Mouse (Mus musculus) right cerebral cortex, postnatal 25 days (tissue): ENCODE data around the gene Igfn1.

ENCODE experiments used
- DNase-seq: peaks from one replicate; pipeline ENCODE4 v3.0.0; 2022

The Igfn1 gene

DNA sequence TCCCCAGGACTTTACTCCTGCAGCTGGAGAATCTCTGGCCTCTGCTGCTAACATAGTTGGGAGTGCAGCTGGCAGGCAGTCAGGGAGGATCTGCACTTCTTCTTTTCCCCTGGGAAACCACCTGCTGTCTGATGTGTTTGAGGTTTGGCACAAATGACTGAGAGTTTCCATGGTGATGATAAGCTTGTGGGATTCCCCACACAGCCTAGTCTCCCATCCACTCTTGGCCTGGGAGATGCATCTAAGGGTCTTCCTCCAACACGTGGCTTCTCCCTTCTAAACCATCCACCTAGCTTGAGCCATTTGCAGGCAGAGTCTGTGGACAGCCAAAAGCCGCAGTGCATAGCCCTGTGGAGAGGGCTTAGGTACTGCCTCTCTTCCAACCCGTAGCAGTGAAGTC is 76.3 kb downstream of the Igfn1 start:
- DNase-seq = peak; percentile 41

DNA sequence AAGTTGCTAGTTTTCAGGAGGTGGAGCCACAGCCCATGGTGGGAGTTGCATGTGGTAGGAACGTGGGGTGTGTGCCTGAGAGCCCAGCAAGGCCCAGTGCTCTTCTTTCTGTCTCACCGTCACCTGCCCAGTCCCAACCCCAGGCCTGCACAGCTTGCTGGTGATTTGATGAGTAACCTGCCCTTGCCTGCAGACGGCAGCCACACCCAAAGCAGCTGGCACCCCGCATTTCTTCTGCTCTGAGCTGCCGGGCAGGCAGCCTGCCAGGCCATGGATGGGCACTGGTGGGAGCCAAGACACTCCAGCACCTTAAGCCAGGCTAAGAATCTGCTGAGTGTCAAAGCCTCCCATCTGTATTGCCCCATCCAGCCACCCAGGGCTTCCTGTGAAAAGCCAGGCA is 80.3 kb downstream of the Igfn1 start:
- DNase-seq = no peak

DNA sequence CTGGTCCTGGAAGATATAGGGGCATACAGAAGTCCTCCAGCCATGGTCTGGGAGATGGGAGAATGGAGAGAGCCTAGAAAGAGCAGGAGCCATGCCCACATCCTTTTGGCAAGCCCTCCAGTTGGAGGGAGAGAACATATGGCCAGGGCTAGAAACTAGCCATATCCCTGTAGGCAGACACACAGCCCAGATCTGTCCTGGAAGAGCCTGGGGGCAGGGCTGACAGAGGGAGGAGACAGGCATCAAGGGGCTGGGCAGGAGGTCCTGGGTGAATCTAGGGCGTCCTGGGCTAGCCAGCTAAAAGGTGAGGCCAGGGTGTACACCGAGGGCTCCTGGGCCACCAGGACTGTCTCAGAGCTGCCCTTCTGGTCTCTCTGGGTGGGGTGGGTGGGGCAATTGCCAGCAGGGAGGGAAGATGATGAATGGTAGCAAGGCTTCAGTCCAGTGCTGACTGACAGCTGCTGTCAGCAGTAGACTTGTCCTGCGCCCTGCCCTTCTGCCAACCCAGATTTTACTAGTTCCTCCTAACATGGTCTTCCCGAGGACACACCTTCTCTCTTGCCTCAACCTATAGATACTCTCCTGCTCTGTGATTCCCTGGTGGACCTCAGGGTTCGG is 81.7 kb downstream of the Igfn1 start:
- DNase-seq = no peak

DNA sequence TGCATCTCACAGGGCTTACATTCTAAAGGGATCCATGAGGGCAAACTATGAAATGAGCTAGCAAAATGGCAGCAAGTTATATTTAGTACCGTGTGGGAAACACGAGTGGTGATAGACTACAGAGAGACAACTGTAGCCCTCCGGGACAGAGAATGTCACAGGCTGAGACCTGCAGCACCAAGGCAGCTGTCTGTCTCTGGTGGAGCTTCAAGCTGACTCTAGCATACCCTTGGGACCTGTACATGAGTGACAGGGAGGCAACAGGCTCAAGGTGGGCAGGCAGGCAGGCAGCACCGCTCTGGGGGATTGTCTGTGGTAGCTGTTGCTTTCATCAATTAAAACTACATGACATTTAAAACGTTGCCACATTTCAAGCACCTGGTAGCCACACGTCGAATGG is 82.9 kb downstream of the Igfn1 start:
- no peak for DNase-seq

DNA sequence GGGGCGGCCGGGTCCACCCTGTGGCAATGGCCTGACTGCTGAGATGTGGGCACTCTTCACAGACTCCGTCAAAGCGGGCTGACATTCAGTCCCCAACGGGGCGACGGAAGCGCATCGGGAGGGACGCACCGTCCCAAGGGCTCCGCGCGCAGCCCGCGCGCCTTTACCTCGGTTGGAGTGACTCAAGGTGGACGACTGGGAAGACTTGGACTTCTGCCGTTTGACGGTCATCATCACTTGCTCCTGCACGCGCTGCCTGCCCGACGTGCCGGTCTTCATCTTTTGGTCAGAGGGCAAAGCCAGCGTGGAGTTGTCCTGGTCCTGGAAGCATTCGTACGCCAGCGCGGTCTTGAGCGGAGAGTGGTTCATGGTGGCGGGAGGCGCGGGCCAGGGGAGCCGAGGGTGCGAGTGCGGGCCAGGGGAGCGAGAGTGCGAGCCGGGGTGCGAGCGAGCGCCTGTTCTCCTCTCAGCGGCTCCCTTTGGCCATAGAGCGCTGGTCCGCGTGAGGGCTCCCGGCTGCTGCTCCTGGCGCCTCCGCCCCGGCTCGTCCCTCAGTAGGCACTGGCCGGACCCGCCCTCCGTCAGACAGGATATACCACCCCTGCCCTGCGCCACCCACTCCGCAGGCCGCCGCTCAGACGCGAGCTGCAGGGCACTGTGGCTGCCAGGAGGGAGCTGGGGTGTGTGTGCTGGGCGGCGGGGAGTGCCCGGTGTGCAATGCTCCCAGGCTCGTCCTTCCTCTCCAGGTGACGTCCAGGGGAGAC is 87.3 kb downstream of the Igfn1 start, which contains the start of gene Pkp1:
Gene Pkp1 (minus strand): TSS at position 564 of the 764 bp plus-strand sequence.
- DNase-seq = no peak

DNA sequence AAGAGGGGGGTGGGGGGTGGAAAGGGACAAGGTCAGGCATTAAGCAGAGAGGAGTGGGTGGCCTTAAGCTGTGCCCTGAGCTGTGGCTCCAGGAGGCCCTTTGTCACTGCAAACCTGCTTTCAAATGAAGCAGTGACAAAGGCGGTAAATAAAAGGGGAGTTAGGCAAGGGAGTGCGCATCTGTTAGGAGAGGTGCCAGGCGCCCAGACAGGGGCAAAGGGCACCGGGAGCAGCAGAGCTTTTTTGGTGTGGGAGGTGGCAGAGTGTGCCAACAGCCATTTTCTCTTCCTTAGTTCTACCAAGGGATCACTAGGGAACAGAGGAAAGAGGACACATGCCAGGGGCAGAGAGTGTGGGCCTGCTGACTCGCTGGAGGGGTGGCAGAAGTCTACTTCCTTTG is 88.9 kb downstream of the Igfn1 start:
- DNase-seq = no peak

DNA sequence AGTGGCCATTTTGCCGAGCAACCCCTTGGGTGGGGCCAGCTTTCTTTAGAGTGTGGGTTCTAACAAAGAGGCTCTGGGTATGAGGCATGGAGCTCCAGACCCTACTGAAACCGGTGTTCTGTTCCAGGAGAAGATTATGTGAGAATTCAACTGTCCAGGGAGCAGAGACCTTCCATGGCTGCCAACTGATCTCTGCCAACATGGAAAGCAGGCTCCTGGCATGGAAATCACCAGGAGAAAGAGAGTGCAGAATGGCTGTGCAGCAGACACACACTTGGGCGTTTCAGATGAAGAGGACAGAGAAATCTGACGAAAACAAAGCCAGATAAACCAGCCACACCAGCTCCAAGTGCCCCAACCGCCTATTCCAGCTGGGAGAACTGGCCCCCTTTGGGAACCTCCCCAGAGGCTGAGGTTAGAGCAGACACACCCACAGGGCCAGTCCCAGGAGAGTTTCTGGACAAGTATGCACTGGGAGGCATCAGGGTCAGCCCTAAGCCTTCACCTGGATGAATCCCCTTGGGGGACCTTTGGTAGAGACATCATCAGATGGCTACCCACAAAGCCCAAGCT is 89.6 kb downstream of the Igfn1 start:
- DNase-seq = no peak

DNA sequence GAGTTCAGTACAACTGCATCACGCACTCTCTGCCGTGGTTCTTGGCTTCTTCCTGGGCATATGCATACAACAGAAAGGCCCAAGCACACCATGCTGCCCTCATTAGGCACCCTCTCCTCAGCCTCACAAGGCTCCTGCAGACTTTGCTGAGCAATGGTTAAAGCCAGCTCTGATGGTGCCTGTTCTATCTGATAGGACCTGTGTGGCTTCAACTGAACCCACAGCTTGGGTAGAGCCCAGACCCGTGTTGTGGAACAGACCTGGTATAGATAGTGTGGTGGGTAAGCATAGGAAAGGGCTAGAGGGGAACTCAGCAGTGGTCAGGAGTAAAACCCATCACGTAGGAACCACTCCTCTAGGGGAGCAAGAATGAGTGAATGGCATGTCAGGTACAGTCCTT is 92.5 kb downstream of the Igfn1 start:
- no peak for DNase-seq

DNA sequence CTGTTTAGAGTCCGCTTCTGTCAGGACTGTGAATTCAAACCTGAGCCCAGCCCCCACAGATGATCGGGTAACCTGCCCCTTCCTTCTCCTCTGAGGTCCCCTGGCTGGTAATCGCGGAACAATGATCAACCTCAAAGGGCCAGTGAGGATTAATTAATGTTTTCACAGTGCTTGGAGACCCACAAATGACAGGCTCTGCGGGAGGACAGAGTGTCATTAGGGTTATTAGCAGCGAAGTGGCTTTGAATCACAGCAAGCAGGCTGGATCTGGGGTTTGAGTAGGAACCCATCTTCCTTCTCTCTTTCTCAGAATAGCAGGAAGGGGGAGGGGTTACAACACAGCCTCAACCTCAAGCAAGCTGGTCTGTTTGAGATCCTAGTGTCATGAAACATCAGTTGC is 96.8 kb downstream of the Igfn1 start:
- DNase-seq = no peak

DNA sequence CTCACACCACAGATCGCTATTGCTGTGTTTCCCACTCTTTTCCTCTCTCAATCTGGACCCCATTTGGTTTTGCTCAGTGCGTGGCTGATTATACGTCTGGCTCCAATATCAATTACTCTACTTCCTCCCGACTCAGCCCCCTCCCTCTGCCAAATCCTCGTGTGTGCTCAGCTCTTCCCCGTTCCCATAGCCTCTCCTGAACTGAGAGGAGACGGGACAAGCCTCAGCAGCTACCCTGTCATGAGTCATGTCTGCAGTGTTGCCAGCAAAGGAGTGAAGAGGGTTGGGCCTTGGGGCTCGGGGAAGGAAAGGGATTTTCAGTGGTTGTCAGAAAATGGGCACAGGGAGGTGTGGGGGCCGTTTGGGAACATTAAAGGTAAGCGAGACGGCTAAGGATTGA is 99.4 kb downstream of the Igfn1 start:
- DNase-seq = peak; percentile 28
